ENCODE assay signal across 20 mouse cellular contexts in genomic region chr4:104993140-104993874, GRCm38 (mm10).
DNase-seq lines count a peak whose midpoint lies in the region; ATAC-seq lines count a peak whose summit lies in the region.
"Had no signal": no experiment of that assay in that cellular context is flagged by ENCODE, and none has a peak within 500 bp of the region (broad histone marks: within the 10 kb centered on the region; RNA-seq: fewer than 3 reads in every experiment).

No protein-coding gene starts in this region.

- H3K27ac ChIP-seq in embryonic facial prominence, embryonic 14.5 days (replicated peaks; ENCODE audit: low read depth, low read length): no peak overlapping the region
- no peak overlapping the region for H3K27ac ChIP-seq in embryonic facial prominence, embryonic 10.5 days (replicated peaks)
- H3K27ac ChIP-seq: forebrain, embryonic 15.5 days; heart, adult 2 months; heart, embryonic 15.5 days; hindbrain, embryonic 10.5 days; hindbrain, embryonic 14.5 days had no signal

- WGBS in embryonic facial prominence, embryonic 14.5 days: 81% methylated on average over 10 of the region's 10 CpGs
- 89% methylated on average over 10 of the region's 10 CpGs for WGBS in embryonic facial prominence, embryonic 10.5 days

- no peaks in the 10 kb centered on the region for H3K27me3 ChIP-seq in embryonic facial prominence, embryonic 14.5 days (replicated peaks; ENCODE audit: control insufficient read depth, insufficient read depth, low read length)
- no peaks in the 10 kb centered on the region for H3K27me3 ChIP-seq in embryonic facial prominence, embryonic 10.5 days (replicated peaks; ENCODE audit: low read depth, poor library complexity, severe bottlenecking)
- H3K27me3 ChIP-seq: forebrain, embryonic 15.5 days; heart, embryonic 15.5 days had no signal

- H3K36me3 ChIP-seq in embryonic facial prominence, embryonic 14.5 days (ENCODE audit: control insufficient read depth, insufficient read depth, low read length): no peaks in the 10 kb centered on the region
- H3K36me3 ChIP-seq in embryonic facial prominence, embryonic 10.5 days (replicated peaks): no peaks in the 10 kb centered on the region
- H3K36me3 ChIP-seq: forebrain, embryonic 15.5 days; heart, embryonic 15.5 days; hindbrain, embryonic 10.5 days had no signal

- H3K9ac ChIP-seq in embryonic facial prominence, embryonic 14.5 days (ENCODE audit: low read depth, low read length): no peak overlapping the region
- H3K9ac ChIP-seq: forebrain, embryonic 15.5 days; heart, embryonic 15.5 days; hindbrain, embryonic 14.5 days had no signal

- H3K4me2 ChIP-seq in embryonic facial prominence, embryonic 14.5 days (ENCODE audit: low read depth, low read length): no peak overlapping the region
- H3K4me2 ChIP-seq: forebrain, embryonic 15.5 days; heart, embryonic 11.5 days; heart, embryonic 15.5 days; hindbrain, embryonic 14.5 days had no signal

- ATAC-seq in embryonic facial prominence, embryonic 14.5 days (ENCODE audit: low read depth): no peak
- peak; percentile 43 to 66 for ATAC-seq in hematopoietic stem cell, adult 5-6 weeks (replicated peaks in 1 of 2; ENCODE audit: insufficient read depth in 1 of 2, low FRiP score in 2 of 2, low TSS enrichment in 1 of 2, low read depth in 1 of 2, poor library complexity in 2 of 2, severe bottlenecking in 2 of 2)
- ATAC-seq in megakaryocyte-erythroid progenitor cell, adult 5-6 weeks (replicated peaks; ENCODE audit: low FRiP score, low TSS enrichment, poor library complexity, severe bottlenecking): peak; percentile 75
- ATAC-seq: CD4-positive, CD25-positive, alpha-beta regulatory T cell, adult 4 months; forebrain, embryonic 15.5 days had no signal

- DNase-seq in embryonic facial prominence, embryonic 14.5 days (ENCODE audit: low spot score): peak; percentile 26
- DNase-seq in embryonic facial prominence, embryonic 10.5 days (ENCODE audit: low spot score): no peak
- peak; percentile 97 for DNase-seq in MEL-GATA-1-ER (ENCODE audit: extremely low read depth, low read depth)
- DNase-seq in layer of hippocampus, adult 11-12 months (ENCODE audit: low spot score): no peak
- DNase-seq in cerebellum, adult 8-10 months: no peak
- DNase-seq: adrenal gland, postnatal 10 days; B cell, adult 2 months; cerebellum, adult 11-12 months; cerebellum, adult 9-11 months; cerebellum, postnatal 36 days; heart, adult 2 months; heart, postnatal 14 days had no signal

- H3K4me1 ChIP-seq in embryonic facial prominence, embryonic 14.5 days (ENCODE audit: control insufficient read depth, insufficient read depth, low read length): no peaks in the 10 kb centered on the region
- H3K4me1 ChIP-seq in embryonic facial prominence, embryonic 10.5 days: no peaks in the 10 kb centered on the region
- H3K4me1 ChIP-seq: forebrain, embryonic 15.5 days; heart, embryonic 15.5 days had no signal

- H3K9me3 ChIP-seq in embryonic facial prominence, embryonic 14.5 days (ENCODE audit: control insufficient read depth, low read length): no peaks in the 10 kb centered on the region
- no peaks in the 10 kb centered on the region for H3K9me3 ChIP-seq in embryonic facial prominence, embryonic 10.5 days
- H3K9me3 ChIP-seq: forebrain, embryonic 15.5 days; heart, embryonic 15.5 days; hindbrain, embryonic 10.5 days had no signal

- H3K4me3 ChIP-seq in embryonic facial prominence, embryonic 14.5 days (ENCODE audit: low read depth, low read length): no peak overlapping the region
- no peak overlapping the region for H3K4me3 ChIP-seq in embryonic facial prominence, embryonic 10.5 days
- H3K4me3 ChIP-seq: forebrain, embryonic 15.5 days; heart, adult 2 months; heart, embryonic 15.5 days; hindbrain, embryonic 10.5 days had no signal

Comparison
In these comparisons a context has a peak if more than half of its experiments do, and no peak if none do; other contexts are left out.
1. DNase-seq: peak in embryonic facial prominence, embryonic 14.5 days (single experiment) and MEL-GATA-1-ER (single experiment); none in embryonic facial prominence, embryonic 10.5 days (single experiment), layer of hippocampus, adult 11-12 months (single experiment) and cerebellum, adult 8-10 months (single experiment).